Mouse (Mus musculus) T-helper 17 cell (primary cell): ENCODE measurements around the gene Wdpcp.

Experiments
- in situ Hi-C, 2 experiments: fragments of 300-600 bp; cut with MboI, MseI; formaldehyde crosslinking; loops; 1 replicate in 1 of 2; 2 replicates in 1 of 2; pipeline ENCODE4 v1.15.1; 2025; ENCODE audit warnings: high pct_unique_total_duplicates in 2 of 2

Wdpcp gene

DNA sequence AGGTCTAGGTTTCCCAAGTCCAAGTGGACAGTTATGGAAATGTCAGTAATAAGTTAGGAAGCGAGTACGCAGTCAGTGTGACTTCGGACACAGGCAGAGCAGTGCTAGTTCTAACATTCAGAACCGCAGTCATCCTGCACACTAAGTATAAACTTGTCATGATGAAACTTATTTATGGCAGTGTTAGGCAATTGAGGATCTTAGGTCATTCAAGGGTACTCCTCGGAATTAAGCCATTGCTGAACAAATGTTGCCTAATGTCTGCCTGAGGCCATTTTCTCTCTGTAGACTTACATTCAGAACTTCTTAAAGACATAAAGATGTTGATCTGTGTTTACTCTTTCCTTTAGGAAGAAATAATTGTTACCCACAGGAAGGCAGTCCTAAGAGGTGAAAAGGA is 157.0 kb downstream of the Wdpcp start:
- in situ Hi-C loops, result no loop called here

DNA sequence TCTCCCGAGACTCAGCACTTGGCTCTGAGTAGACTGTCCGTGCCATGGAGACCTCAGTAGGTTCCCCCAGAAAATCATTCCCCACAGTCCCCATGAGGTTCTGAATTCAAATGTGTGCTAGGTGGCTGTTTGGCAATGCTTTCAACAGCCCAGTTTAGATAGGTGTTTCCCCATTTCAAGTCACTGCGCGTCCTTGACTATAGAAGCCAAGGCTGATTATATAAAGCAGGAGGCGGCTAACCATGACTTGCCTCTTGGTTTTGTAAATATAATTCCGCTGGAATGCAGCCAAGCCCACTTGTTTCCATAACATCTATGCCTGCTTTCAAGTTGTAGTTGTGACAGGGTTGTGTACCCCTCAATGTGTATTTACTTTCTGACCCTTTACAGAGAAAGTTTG is 157.9 kb downstream of the Wdpcp start:
- in situ Hi-C loops, result no loop called here

DNA sequence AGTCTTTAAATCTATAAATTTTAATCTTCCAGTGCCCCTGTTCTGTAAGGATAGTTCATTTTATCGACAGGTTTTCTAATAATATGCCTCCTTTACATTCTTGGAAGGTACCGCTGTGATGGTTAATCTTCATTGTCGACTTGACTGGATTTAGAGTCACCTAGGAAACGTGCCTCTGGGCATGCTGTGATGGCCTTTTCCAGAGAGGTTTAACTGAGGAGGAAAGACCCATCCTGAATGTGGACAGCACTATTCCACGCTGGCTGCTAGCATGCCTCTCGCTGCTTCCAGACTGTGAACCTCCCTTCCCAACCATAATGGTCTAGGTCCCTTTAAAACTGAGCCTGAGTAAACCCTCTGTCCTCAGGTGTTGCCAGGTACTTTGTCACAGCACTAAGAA is 163.2 kb downstream of the Wdpcp start:
- in situ Hi-C loops, result no loop called here

DNA sequence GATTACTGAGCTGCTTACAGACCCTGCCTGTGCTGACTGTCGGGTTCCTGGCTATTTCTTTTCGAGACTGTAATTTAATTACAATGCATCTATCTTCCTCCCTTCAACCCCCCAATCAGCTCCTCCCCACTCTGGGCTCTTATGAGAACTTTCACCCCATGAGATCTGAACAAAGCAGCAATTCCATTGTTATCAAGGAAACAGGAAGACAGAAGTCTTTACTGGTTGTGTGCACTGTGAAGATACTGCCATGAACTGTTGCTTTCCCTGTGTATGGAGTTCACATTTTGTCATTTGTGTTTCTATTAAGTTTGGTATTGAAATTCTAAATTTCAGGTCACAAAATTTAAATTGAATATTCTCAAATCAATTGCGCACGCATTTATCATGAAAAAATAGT is 177.5 kb downstream of the Wdpcp start:
- in situ Hi-C loops, result loop anchor here in 1 of 2 experiments (10.0 kb wide), 1 partner anchor 815 kb away; no protein-coding TSS in a partner anchor

DNA sequence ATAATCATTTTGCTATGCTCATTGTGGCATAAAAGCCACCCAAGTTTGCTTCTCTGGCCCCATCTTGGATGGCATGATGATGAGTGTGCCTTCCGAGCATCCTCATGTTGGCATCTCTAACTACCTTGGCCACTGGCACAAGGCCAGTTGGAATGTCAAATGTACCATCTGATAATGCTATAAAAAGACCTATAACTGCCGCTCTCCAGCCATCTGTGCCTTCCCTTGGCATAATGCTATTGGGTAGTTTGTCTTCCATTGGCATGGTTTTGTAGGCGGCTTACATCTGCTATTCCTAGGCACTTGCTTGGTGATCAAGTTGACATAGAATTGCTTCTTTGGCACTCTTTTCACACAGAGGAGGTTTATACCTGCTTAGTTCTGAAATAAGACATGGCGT is 191.2 kb downstream of the Wdpcp start:
- in situ Hi-C loops, result no loop called here

DNA sequence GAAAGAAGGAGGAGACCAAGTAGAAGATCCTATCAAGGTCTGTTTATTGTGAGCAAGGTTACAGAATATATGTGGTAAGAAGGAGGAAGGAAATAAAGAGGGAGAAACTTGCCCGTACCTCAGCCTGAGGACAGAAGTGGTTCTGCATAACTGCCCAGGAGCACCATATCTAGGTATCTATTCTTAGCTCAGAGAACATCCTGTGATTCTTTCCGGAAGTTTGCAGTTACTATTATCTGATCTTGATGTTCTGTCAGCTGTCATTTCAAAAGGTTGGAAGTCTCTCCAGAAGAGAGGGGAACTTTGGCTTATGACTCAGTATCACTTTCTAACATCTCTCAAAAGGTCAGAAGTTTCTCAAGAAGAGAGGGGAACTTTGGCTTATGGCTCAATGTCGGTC is 216.8 kb downstream of the Wdpcp start:
- in situ Hi-C loops, result no loop called here

DNA sequence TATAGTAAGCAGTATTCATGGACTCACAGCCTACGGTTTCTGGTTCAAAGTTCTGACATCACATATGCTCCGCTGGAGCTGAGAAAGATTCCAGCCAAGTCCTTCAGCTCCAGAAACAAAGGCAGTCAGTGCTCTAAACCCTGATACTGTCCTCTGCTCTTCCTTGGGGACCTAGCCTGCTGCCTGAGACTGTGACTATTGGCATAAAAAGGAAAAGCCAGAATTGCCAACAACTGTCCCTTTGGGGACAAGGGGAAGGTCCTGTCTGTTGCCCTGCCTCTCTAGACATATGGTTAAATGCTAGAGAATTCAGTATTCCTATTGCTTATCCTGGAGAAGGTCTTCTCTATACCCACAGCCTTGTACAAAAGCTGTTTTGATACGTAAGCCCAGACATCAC is 252.9 kb downstream of the Wdpcp start:
- in situ Hi-C loops, result no loop called here

DNA sequence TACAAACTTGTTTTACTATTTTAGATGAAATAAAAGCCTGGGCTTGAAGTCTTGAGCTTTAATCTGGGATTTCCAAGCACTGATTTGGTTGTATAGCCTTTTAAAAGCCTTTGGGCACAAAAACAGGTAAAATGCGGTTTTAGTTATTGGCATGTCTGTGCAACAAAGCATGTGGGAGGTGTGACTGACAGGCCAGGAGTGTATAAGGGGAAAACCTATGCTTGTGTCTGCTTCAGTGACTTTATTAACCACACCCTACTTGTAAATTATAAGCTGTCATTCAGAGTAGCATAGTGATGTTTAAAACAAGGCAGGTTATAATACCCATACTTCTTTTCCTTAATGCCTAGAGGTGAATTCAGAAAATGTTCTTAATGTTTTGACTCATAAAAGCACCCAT is 254.5 kb downstream of the Wdpcp start:
- in situ Hi-C loops, result no loop called here

DNA sequence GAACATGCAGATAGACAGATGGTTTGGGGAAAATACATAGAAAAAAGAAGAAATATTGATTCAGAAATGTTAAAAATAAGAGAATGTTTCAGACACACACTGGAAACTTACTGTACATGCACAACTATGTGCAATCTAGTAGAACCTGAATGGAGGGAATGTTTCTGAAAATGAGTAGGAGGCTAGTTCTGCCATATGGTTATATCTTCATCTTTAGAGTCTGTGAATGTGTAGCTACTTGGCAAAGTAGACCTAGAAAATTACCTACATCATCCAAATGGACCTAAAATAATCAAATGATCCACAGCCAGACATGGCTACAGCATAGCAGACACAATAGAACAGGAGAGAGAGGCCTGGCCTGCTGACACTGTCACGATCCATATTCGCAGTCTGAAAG is 275.0 kb downstream of the Wdpcp start:
- in situ Hi-C loops, result no loop called here

DNA sequence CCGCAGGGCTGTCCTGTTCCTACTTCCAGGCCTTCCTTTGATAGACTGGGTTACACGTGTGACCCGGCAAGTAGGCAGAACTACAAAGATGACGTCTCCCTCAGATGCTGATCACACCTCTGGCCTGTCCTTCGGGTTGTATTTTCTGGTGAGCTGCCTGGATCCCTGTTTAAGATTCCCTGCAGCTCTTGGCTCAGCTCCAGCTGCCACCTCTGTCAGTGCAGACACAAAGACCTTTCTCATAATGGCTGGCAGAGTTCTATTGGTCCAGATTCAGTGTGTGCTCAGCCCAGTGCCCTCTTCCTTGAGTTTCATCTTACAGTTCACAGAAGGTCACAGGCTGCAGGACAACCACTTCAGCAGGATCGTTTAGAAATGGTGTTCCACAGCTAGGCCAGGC is 292.0 kb downstream of the Wdpcp start:
- in situ Hi-C loops, result no loop called here

DNA sequence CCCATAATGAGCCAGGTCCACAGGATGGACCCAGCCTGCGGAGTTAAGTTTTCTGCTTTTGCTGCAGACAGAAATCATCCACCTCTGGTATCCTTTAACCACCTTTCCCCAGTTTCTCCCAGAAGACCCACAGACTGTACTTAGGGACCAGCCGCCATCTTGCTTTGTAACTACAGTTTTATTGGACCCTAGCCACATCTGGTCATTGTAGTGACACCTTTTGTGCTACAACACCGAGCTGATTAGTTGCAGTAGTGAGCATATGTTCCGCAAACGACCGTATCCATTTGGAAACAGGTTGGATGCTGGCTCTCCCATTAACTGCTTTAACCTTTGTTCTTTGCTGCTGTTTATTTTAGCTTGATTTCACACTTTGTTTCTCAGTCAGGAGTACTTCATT is 292.5 kb downstream of the Wdpcp start:
- in situ Hi-C loops, result no loop called here

DNA sequence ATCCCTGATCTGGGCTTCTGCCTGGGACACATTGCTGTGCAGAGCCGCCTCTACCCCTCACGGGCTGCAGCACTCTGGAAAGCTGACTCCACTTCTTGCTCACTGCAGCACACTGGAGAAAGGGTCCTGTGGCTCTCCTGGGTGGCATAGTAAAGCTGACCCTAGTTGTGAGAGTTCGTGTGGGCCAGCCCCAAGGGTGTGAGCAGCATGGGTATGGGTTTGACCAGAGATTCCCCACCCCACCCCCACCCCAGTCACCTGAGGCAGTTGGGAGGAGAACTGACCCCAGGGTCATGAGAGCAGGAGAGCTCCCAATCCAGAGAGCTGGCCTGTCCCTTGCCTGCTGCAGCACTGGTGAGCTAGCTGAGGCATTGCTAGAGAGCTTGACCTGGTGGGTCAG is 296.6 kb downstream of the Wdpcp start:
- in situ Hi-C loops, result no loop called here

DNA sequence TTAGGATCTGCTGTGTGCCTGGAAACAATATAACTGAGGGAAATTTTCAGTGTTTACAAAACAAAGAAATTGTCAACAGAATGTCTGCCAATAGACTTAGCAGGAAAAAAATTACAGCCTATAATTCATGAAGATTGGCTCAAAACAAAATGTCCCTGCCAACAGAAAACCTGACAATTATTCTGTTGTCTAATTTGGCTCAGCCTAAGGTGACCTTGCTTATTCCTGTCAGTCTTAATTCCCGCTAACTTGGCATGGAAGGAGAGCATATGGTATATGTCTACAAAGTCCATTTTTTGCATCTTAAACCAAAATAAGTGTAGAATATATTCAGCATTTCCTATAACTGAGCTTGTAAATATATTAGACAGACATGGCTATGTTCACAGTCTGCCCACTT is 298.8 kb downstream of the Wdpcp start:
- in situ Hi-C loops, result no loop called here

DNA sequence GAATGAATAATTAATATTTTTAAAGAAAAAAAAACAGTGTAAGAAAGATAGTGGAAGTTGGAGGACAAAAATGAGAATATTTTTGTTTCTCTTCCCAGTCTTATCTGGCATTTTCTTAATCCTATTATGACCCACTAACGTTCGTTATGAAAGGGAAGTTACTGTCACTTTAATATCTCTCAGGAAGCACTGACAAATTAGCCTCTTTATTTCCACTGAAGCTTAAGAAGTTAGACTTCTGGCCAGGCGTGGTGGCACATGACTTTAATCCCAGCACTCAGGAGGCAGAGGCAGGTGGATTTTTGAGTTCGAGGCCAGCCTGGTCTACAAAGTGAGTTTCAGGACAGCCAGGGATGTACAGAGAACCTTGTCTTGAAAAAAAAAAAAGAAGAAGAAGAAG is 299.7 kb downstream of the Wdpcp start:
- in situ Hi-C loops, result no loop called here

DNA sequence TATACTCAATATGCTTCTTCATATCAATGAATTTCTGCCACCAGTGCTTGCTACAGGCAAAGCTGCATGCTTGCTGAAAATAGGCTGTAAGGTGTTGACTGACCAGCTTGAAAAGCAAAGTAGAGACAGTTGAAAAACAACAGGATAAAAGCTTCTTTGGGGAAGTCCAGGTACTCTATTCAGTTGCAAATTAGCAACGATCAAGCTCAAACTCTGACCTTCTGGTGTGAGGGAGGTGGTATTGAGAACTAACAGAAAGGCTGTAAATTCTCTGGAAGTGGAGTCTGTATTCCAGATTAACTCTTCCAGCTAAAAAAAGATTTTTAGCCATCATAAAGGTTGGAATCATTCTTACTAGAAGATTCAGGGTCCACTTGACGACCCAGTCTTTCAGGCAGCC is 303.0 kb downstream of the Wdpcp start:
- in situ Hi-C loops, result no loop called here

DNA sequence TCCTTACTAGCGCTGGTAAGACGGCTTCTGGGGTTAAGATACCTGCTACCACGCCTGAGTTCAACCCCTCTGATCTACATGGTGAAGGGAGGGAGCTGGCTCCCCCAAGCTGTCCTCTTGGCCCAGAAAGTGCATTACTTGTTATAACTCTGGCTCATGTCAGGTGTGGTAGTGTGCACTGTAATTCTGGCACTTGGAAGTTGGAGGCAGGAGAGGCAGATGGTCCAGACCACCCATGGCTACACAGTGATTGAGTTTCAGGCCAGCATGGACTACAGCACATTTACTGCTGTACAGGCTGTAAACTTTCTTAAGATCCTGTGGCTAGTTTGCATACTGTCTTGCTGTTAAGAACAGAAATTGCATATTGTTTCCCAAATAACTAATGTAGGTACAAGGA is 322.7 kb downstream of the Wdpcp start:
- in situ Hi-C loops, result no loop called here

DNA sequence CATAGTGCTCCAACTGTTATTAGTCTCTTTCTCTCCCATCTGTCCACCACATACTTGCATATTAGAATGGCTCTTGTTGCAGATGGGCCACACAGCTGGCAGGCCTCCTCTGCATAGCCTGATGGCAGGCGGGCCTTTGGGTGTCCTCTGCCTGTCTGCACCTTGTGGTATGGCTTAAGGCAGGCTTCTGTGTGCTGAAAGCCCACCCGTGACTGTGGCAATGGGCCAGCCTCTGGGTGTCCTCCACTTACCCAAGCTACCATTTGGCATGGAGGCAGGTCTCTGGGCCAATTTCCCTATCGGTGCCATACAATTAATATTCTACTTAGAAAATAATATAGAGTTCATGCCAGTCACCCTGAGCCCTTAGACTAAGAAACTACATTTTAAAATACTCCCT is 350.5 kb downstream of the Wdpcp start:
- in situ Hi-C loops, result no loop called here
